Mouse (Mus musculus) embryonic fibroblast, embryonic 13.5 days (primary cell): ENCODE measurements around the gene Capn1.

Experiments
- CTCF ChIP-seq: IDR thresholded peaks from 2 replicates; pipeline ENCODE4 v1.5.1; 2011; ENCODE audit warnings: mild to moderate bottlenecking, control low read depth, low read length, moderate library complexity, borderline replicate concordance; ENCODE audit not compliant: insufficient read depth
- POLR2A ChIP-seq: IDR thresholded peaks from 2 replicates; pipeline ENCODE4 v1.6.1; 2011; ENCODE audit warnings: low read depth, mild to moderate bottlenecking, control low read depth, low read length, moderate library complexity

GRCm38 (mm10) chr19:6057313-6058096 is 41.8 kb upstream of the Capn1 start, which contains the start of the genes Mrpl49 and Fau:
- peak; percentile 94 for TF ChIP-seq POLR2A
- TF ChIP-seq CTCF, result no peak
